Mouse (Mus musculus) adrenal gland, postnatal 14 days (tissue): ENCODE data around the gene Tmem150c. TPM values are rescaled to one million over a fixed set of nuclear protein-coding genes. Genes with fewer than 3 reads are reported as not detected.

Experiments used
- DNase-seq: peaks from one replicate; pipeline ENCODE4 v3.0.0; 2021; ENCODE audit warnings: mixed read lengths
- long read RNA-seq, 2 experiments: library from polyadenylated mRNA; stranded (forward); transcript quantifications; one replicate each; pipeline ENCODE4 v2.0.0; 2021
- total RNA-seq: library from RNA; stranded (reverse); gene quantifications from 2 replicates; pipeline ENCODE4 v1.2.3, GENCODE M21; 2021

The Tmem150c gene
- 13.9 and 15.0 TPM in 2 replicates for total RNA-seq
- long read RNA-seq, experiment 1, partial matches to known transcripts, result 1 of 12 reads
- long read RNA-seq, experiment 1, other reads (novel, unspliced or antisense), result 7 of 12 reads
- long read RNA-seq, experiment 2, partial matches to known transcripts, result 0 of 6 reads
- long read RNA-seq, experiment 2, other reads (novel, unspliced or antisense), result 4 of 6 reads

DNA sequence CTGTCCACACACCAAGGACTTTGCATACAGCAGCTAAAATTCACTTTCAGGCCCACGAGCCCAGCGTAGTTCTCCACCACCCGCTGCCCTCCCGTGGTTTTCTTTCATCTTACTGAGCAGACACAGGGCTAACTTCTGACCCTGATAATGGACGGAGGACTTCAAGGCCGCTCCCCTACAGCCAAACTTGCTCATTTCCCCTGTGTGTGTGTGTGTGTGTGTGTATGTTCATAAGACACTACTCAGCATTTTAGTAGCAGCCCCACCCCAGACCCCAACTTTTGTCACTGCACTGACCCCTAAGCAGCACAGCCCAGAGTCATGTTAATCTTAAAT lies at the start of gene Tmem150c:
Gene Tmem150c, minus strand, starts transcription at position 171 of the 336 bp plus-strand sequence.
- DNase-seq, result no peak

DNA sequence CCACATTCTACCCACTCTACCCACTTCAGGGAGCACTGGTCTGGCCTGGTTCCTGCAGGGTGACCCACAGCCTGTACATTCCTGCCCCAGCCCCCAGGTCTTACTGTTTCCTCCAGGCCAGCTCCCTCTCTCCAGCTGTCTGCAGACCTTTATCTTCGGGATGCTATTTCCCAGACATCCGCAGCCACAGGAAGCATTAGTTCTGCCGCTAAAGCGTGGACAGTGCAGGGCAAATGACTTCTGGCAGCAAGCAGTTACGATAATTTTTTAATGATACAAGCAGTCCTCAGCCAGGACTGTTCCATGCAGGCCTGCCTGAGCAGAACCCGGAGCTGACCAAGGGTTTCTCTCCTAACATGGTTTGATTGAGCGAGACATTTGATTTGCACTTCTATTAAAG lies 49.5 kb upstream of the Tmem150c start:
- peak; percentile 16 for DNase-seq

DNA sequence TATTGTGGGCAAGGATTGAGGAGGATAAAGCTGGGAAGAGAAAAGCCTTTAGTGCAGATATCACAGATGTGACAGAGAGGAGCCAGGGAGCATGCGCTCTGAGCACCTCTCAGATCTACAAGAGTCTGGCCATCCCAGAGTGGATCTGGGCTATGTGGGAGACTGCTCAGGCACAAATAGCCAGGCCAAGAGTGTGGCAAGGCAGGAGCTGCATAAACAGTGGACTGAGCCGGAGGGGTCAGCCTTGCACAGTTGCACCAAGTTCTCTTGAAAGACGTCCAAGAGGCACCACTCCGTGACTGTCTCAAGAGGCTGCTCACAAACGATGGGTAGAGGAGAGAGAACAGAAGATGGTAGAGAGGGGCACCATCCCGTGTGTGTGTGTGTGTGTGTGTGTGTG lies 47.1 kb upstream of the Tmem150c start:
- DNase-seq, result no peak

DNA sequence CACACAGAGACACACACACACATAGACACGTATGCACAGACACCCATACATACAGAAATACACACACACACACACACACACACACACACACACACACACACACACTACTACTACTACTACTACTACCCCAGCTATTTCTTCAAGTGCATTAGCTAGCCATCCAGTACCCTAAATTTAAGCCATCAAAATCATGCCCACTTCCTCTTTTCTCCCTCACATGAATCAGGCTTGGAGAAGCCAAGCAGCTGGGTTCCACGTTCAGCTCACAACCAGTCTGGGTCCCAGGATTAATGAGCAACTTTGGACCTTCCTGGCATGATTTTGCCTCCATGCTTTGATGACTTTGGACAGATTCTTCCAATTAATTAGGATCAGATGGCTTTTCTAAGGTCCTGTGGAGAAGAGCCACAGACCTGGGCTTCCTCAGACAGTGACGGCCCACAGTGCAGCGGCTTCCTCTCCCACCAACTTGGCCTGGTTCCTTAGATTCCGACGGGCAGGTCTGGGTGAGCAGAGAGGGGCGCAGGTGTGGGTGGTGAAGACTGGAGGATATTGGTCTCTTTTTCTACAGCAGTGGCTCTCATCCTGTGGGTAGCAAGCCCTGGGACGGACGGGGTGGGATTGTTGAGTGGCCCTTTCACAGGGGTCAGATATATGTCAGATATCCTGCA lies 46.0 kb upstream of the Tmem150c start:
- no peak for DNase-seq

DNA sequence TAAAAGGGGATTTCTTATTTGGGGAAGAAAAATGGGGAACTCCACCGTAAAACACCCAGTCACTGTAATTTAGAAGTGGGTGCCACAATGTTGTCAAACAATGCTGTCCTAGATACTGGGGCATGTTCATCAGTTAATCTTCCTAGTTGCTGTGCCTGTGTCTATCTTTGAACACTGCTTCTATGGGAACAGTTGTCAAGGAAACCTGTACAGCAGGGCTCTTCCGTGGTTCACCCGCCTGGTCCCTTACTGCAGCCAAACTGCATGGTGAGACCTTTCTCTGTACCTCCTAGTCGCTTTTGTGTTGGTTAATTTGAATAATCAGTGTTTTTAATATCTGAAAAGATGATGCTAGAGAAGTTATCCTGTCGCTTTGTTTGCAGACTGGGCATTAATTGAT lies 41.2 kb upstream of the Tmem150c start:
- no peak for DNase-seq

DNA sequence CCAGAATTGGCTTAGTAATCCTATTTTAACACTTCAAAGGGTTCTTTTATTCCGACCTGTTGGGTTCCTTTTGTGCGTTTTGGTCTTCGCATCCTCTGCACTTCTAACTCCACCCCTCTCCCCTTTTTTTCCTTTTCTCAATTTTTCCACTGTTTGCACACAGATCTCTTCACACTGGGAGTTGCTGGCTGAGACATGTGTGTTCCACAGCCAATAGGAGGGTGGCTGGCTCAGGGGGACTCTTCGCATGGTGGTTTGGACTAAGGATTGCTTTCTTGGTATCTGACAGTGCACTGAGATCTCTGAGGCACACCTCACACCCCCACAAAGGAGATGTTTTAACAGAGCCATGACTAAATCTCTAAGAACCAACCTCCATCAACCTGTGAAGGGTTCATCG lies 40.7 kb upstream of the Tmem150c start:
- no peak for DNase-seq

DNA sequence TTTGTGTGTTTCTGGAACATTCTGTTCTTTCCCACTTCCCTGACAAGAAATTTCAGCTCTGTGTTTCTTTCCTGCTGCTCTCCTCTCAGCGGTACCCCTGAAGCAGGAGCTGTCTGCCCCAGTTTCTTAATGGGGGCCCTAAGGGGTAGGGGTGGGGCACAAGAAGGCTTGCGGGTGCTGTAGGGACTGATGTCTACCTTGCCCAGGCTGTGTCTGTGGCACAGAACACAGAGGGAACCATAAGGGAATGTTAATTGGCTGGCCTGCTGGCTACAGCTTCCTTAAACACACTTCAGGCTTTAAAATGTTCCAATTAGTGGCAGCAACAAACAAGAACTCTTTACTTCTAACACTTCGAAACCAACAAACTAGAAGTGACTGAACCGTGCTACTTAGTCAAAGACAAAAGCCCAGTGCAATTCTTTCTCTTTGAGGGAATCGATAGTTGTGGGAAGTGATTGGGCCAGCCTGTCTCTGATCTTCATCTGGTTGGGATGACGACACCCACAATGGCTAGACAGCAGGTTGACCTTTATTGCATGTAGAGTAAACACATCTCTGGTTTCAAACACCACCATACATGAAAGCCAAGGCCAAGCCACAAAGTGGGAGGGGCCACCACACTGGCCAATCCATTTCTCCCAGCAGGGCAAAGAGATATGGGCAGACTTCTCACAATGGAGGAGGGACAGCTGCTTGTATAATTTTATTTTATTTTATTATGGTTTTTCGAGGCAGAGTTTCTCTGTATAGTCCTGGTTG lies 39.7 kb upstream of the Tmem150c start:
- DNase-seq, result no peak

DNA sequence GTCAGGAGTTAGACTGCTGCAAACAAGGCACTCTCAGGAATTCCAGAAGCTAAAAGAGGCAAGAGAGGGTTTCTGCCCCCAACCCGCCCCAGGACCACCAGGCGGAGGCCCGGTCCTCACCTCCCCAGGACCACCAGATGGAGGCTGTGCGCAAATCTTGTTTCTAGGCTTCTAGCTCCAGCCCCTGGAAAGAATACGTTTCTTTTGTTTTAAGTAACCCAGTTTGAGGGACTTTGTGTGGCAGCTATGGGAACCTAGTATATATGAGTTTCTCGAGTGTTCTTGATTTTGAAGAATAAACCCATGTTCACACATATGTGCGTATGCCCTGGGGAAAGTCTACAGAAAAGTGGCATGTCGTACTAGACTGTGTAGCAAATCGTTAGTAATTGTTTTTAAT lies 37.9 kb upstream of the Tmem150c start:
- DNase-seq, result no peak

DNA sequence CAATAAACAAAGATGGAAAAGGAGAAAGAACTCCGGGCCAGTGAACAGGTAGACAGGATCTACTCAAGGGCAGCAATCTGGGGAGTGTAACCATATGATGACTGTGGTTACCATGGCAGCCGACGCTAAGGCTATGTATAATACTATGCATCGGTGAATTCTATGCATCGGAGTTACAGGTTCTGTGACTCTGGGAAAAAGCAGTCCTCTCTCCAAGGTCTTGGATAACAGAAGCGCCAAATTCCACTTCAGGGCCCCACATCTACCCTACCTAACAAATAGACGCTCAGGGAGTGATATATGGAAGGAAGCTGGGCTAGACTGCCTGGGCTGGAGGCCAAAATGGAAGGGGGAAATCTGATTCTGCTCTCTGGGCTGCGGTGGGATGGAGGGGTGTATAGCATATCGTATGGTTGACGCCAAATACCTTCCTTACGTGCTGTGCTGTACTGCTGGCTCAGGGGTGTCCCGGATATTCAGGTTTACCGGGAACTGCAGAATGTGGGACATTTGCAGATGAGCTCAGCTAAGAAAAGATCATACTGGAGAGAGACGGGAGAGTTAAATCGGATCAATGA lies 37.3 kb upstream of the Tmem150c start:
- DNase-seq, result no peak

DNA sequence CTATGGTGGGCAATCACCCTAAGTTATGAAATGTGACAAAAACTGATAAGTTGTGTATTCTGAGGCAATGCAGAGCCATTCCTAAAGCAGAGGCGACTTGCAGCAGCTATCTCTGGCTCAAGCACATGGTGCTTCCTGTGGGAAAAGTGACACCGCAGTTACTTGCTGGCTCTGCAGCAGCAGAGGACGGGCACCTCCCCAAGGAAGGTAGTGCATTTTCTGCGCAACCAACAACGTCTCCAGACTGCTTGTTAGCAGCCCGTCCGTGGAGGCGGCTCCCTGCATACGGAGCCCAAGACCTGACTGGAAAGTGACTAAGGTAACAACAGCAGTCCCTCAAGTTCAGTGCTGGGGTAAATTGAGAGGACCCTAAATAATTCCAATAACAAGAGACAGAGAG lies 36.8 kb upstream of the Tmem150c start:
- no peak for DNase-seq

DNA sequence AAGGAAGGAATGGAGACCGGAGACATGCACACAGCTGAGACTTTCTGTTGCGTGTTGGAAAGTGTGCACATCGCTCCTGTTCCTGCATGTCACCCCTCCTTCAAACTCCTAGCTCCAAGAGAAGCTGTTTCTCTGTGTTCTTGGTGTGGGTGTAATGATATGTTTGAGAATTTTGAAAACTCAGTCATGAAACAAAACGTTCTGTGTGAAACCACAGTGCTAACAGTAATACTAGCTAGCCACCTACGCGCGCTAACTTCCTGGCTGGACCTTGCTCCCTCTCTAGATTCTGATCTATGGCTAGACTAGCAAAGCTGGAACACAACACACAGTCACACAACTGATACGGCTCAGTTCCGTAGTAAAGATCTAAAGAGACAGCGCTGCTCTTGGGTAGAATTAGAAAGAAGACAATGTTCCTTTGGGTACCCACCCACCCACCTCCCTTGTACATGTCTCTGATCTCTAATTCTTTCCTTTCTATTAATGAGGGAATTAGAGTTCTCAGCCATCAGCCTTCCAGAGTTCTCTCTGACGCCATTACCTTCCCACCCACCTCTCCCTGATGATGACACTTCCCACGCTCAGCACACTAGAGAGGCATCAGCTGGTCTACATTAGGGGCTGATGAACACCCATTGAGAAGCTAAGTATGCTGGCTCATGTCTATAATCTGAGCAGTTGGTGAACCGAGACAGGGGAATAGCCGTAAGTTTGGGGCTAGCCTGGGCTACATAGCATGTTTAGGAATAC lies 32.0 kb upstream of the Tmem150c start:
- no peak for DNase-seq

DNA sequence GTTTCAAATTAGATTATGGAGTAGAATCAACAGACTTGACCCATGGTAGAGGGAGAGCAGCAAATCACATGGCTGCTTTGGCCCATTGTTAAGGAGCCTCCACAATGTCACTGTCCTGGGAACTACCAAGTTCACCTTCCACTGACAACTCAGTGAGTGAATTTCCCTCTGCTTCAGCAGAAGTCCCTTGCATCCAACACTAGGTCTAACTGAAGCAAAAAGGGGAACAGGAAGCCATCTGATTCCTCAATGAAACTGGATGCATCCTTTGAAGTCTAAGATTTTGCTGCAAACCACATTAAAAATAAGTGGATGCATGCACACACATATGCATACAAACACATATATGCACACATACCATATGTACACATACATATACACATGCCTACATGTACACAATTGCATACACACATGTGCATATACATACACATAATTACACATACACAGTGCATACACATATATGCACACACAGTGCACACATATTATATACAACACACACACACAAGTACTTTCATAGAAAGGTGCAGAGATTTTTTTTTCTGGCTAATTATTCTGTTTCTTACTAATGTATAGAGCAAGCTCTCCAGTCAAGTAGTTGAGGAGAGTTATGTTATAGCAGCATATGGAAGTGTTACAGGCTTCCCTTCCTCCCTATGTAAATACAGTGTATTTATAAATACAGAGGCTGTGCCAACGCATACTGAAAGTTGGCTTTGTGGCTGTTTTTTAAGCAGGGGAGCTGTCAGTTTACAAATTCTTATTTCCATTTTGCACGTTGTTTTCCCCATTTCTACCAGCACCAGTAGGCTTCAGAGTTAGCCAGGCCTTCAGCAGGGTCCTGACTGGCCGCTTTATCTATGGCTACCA lies 27.7 kb upstream of the Tmem150c start:
- DNase-seq, result no peak

DNA sequence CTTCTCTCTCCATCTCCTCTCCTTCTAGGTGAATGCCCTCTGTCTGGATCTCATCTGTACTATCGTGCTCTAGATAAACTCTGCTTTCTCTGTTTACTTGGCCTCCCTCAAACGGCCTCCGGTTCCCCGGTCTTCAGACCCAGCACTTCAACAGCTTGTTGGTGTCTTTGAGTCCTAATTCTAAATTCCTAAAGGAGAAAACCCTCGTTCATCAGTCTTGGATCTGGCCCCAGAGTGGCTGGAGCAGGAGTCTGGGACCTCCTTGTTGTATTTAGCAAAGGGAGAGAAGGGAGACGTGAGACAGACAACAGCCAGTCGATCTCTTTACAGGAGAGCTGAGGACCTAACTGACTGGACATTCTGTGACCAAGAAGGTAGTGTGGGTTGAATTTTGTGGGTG lies 27.0 kb upstream of the Tmem150c start:
- no peak for DNase-seq

DNA sequence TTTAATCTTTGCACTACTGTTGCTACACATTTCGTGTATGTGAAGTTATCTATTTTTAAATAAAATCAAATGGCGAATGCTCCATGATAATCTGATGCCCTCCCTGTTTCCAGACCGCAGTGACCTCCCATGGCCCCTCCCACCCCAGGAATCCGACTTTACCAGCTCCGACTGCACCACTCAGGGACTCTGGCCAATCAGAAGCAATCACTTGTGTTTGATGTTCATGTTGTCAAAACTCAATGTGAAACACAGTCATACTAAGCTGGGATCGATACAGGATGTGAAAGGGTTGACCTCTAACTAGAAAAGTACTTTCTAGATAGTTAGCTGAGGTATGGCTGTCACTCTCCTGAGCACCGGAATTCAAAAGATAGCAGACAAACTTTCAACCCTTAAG lies 26.3 kb upstream of the Tmem150c start:
- no peak for DNase-seq

DNA sequence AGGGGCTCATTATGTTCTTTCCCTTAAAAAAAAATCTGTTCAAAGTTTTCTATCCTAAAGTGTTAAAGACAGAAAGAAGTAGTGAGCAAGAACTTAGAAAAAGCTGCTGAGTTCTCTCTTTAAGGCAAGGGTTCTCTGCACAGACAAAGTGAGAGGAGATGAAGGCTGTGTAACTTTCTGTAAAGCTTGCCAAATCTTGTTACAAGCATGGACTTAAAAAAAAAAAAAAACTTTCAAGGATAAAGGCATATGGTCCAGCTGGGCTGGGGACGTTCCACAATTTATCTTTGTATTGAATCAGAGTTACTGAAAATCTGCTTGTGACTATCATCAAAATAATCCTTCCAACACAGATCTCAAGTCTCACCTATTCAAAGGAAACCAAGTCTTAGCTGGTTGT lies 21.4 kb upstream of the Tmem150c start:
- no peak for DNase-seq

DNA sequence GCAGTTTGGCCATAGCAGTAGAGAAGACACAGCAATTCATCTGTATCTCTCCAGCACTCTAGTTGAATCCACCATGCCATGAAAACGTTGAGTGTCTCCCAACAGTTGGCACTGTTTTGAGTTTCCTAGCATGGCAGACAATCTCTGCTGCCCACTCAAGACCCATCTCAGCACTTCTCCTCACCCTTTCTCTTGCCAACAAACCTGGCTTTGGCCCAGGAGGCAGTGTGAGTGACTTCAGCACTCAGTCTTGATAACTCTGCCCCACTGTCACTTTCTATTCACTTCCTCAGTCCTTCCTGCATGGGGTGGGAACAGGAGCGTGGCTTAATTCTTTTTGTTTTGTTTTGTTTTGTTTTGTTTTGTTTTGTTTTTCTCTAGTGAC lies 19.2 kb upstream of the Tmem150c start:
- no peak for DNase-seq

DNA sequence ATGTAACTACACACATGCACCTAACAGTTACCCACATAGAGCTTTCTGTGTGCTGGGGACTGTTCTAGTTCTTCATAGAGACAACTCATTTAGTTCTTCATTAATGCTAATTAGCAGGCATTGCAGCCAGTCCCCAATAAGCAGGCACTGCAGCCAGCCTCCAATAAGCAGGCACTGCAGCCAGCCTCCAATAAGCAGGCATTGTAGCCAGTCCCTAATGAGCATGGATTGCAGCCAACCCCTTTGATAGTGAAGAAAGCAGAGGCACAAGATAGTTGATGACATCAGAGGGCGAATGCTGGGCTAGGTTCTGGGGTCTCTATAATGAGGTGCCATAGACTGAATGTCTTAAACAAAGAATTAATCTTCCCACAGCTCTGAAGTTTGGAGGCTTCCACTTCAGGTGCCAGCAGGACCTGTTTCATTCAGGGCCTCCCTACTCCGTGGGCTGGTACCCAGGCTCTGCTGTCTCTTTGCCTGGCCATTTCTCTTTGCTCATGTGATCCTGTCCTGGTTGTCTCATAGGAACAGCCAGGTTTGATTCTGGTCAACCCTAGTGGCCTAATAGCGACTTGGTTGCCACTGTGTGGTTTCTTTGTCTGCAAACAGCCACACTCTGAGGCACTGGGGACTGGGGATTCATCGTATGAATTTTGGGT lies 18.6 kb upstream of the Tmem150c start:
- DNase-seq, result no peak

DNA sequence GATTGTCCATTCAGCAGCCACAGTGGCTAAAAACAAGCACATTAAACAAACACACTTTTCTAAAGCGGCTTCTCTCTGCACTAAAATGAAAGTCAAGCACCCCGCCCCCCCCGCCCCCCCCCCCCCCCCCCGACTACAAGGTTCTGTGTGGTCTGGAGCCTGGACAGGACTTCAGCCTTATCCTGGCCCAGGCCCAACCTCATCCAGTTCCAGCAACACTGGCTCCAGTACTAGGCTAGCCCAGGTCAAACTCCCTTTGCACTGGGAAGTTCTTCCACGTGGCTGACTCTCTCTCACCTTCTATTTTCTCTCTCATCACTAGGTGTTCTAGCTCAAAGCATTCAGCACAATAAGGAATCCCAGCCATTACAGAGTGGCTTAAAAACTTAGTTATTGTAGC lies 17.9 kb upstream of the Tmem150c start:
- no peak for DNase-seq

DNA sequence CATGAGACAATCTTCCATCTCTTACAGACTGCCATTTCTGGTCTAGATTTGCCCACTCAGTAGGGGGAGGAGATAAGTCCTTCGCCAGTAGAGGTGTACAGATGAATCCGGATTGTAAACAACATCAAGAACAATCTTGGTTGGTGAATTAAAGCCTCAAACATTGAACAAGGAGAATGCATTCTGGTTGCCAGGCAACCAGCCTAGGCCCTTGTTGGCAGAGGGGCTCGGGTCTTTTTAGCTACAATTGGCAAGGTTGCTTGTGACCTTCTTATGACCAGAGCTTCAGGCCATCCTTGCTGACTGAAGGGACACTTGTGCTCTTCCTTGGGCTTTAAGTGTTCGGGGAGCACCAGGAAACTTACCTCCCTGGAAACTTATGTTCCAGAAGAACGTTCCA lies 16.5 kb upstream of the Tmem150c start:
- no peak for DNase-seq

DNA sequence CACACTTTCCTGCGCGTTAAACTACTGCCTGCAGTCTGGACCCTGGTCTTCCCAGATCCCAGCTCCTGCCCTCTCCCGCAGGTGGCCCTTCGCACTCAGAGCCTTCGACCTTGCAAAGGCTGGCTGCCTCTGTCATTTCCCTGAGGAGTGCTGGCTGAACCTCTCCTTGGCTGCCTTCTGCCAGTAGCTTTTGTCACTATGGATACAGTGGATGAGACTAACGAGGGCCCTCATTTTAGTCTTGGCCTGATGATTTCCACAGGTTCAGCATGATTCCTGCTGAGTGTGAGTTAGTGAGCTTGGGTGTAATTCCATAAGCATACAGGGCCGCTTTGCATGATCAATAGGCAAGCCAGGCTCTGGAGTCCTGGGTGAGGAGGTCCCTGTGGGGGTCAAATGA lies 16.0 kb upstream of the Tmem150c start:
- no peak for DNase-seq

DNA sequence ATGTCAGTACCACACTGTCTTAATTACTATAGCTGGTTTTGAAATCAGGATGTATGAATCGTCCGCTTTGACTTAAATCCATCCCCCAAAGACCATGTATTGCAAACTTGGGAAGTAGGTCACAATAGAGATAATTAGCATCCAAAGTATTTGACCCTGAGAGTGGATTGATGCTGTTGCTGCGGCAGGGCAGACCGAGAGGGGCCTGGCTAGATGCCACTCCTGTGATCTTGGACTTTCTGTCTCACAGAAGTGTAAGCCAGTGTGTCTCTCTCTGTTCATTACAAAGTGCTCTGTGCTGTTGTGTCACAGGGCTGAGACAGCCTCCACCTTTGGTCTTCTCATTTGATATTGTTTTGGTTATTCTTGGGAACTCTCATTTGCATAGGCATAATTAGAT lies 12.5 kb upstream of the Tmem150c start:
- DNase-seq, result peak; percentile 48
